Mouse (Mus musculus) liver, embryonic 12.5 days (tissue): Measurements from ENCODE around the gene Pcolce. TPM values are rescaled to one million over a fixed set of nuclear protein-coding genes. Genes with fewer than 3 reads are reported as not detected.

ENCODE experiments used
- ATAC-seq: fragments of 200-750 bp; cut with Nextera tagmentation; 2 replicates; pipeline ENCODE4 v1.8.0; 2017; ENCODE audit warnings: moderate number of reproducible peaks, mild to moderate bottlenecking, moderate library complexity
- H3K27ac ChIP-seq: fragments of 300-500 bp; sonication (generic); 2 replicates; pipeline ENCODE4 v1.5.1; 2016; ENCODE audit warnings: mild to moderate bottlenecking
- H3K27me3 ChIP-seq: fragments of 300-500 bp; sonication (generic); replicated peaks from 2 replicates; pipeline ENCODE4 v1.6.1; 2016; ENCODE audit warnings: mild to moderate bottlenecking, moderate library complexity
- H3K36me3 ChIP-seq: fragments of 300-500 bp; sonication (generic); 2 replicates; pipeline ENCODE4 v1.6.1; 2016; ENCODE audit warnings: mild to moderate bottlenecking, moderate library complexity
- H3K4me1 ChIP-seq: fragments of 300-500 bp; sonication (generic); 2 replicates; pipeline ENCODE4 v1.6.1; 2016
- H3K4me2 ChIP-seq: fragments of 300-500 bp; sonication (generic); 2 replicates; pipeline ENCODE4 v1.6.1; 2016; ENCODE audit warnings: mild to moderate bottlenecking, moderate library complexity
- H3K4me3 ChIP-seq: fragments of 300-500 bp; sonication (generic); 2 replicates; pipeline ENCODE4 v1.5.1; 2016; ENCODE audit warnings: mild to moderate bottlenecking, moderate library complexity
- H3K9ac ChIP-seq: fragments of 300-500 bp; sonication (generic); 2 replicates; pipeline ENCODE4 v1.6.1; 2016; ENCODE audit warnings: mild to moderate bottlenecking, moderate library complexity
- H3K9me3 ChIP-seq: fragments of 300-500 bp; sonication (generic); replicated peaks from 2 replicates; pipeline ENCODE4 v1.6.1; 2016; ENCODE audit warnings: mild to moderate bottlenecking, moderate library complexity
- WGBS: fragments of 180-500 bp; shearing (Covaris S2); methylation state at CpG from one replicate; pipeline ENCODE4 v1.1.7; 2016; ENCODE audit not compliant: insufficient replicate concordance; 5-methylcytosine and 5-hydroxymethylcytosine counted together
- polyA plus RNA-seq: library from polyadenylated mRNA; unstranded; fragments of >200 nt; fragmentation: Nextera tagmentation; extraction: Ambion mirVana; gene quantifications from 2 replicates; pipeline ENCODE4 v1.2.1, GENCODE M21; 2016

Pcolce gene
- polyA plus RNA-seq, 1 experiment from 2014 or later, result 22.1 TPM

- H3K27me3 ChIP-seq, result peaks cover 48% of the 10 kb centered on the region
- H3K4me3 ChIP-seq, result peak overlapping the region; percentile 42
- 5% methylated on average over 44 of the region's 44 CpGs for WGBS
- H3K27ac ChIP-seq, result no peak overlapping the region
- no peaks in the 10 kb centered on the region for H3K9me3 ChIP-seq
- H3K4me2 ChIP-seq, result peak overlapping the region; percentile 67
- peak overlapping the region; percentile 46 for H3K9ac ChIP-seq
- peaks cover 64% of the 10 kb centered on the region for H3K4me1 ChIP-seq
- ATAC-seq, result peak; percentile 20; the same call in 1 of the 2 replicates
- peaks cover 25% of the 10 kb centered on the region for H3K36me3 ChIP-seq
These were observed 31.6 kb upstream of the Pcolce start for GRCm38 (mm10) chr5:137645091-137645651.

GRCm38 (mm10) chr5:137644484-137644883 lies 30.9 kb upstream of the Pcolce start:
- H3K4me2 ChIP-seq, result no peak overlapping the region
- peaks cover 64% of the 10 kb centered on the region for H3K4me1 ChIP-seq
- H3K9me3 ChIP-seq, result no peaks in the 10 kb centered on the region
- H3K36me3 ChIP-seq, result peaks cover 32% of the 10 kb centered on the region
- H3K9ac ChIP-seq, result no peak overlapping the region
- peaks cover 48% of the 10 kb centered on the region for H3K27me3 ChIP-seq
- H3K4me3 ChIP-seq, result no peak overlapping the region
- H3K27ac ChIP-seq, result no peak overlapping the region
- 55% methylated on average over 19 of the region's 19 CpGs for WGBS
- ATAC-seq, result no peak

- H3K4me2 ChIP-seq, result no peak overlapping the region
- H3K9me3 ChIP-seq, result no peaks in the 10 kb centered on the region
- no peak overlapping the region for H3K9ac ChIP-seq
- peaks cover 48% of the 10 kb centered on the region for H3K36me3 ChIP-seq
- H3K4me3 ChIP-seq, result no peak overlapping the region
- 59% methylated on average over 4 of the region's 4 CpGs for whole genome bisulfite sequencing
- no peak for ATAC-seq
- H3K27ac ChIP-seq, result no peak overlapping the region
- H3K27me3 ChIP-seq, result peaks cover 48% of the 10 kb centered on the region
- peaks cover 60% of the 10 kb centered on the region for H3K4me1 ChIP-seq
These were observed 29.3 kb upstream of the Pcolce start for GRCm38 (mm10) chr5:137642886-137643285.

GRCm38 (mm10) chr5:137641054-137641453 lies 27.5 kb upstream of the Pcolce start, which contains the start of gene Sap25:
Gene Sap25, plus strand, starts transcription at chr5:137641334.
- ATAC-seq, result 0 out of 2 replicates have a peak, but pooled peaks have one; percentile 12
- WGBS, result 79% methylated on average over 19 of the region's 19 CpGs
- H3K27me3 ChIP-seq, result peaks cover 32% of the 10 kb centered on the region
- H3K27ac ChIP-seq, result no peak within 1 kb of the TSS
- peaks cover 66% of the 10 kb centered on the region for H3K36me3 ChIP-seq
- no peak within 1 kb of the TSS for H3K4me3 ChIP-seq
- no peak within 1 kb of the TSS for H3K9ac ChIP-seq
- no peak within 1 kb of the TSS for H3K4me2 ChIP-seq
- peaks cover 48% of the 10 kb centered on the region for H3K4me1 ChIP-seq
- no peaks in the 10 kb centered on the region for H3K9me3 ChIP-seq

- ATAC-seq, result no peak
- H3K9me3 ChIP-seq, result no peaks in the 10 kb centered on the region
- 80% methylated on average over 7 of the region's 7 CpGs for WGBS
- H3K9ac ChIP-seq, result no peak overlapping the region
- H3K27ac ChIP-seq, result no peak overlapping the region
- H3K27me3 ChIP-seq, result peaks cover 16% of the 10 kb centered on the region
- H3K36me3 ChIP-seq, result peaks cover 82% of the 10 kb centered on the region
- H3K4me2 ChIP-seq, result no peak overlapping the region
- H3K4me3 ChIP-seq, result no peak overlapping the region
- peaks cover 34% of the 10 kb centered on the region for H3K4me1 ChIP-seq
These were observed 25.9 kb upstream of the Pcolce start for GRCm38 (mm10) chr5:137639472-137639871.

GRCm38 (mm10) chr5:137633397-137634084 lies 20.0 kb upstream of the Pcolce start:
- Histone ChIP-seq H3K4me2 (no peak overlapping the region), H3K27me3 (no peaks in the 10 kb centered on the region), H3K36me3 (peaks cover 70% of the 10 kb centered on the region), H3K9ac (no peak overlapping the region), H3K4me1 (peaks cover 41% of the 10 kb centered on the region), H3K4me3 (no peak overlapping the region), H3K27ac (no peak overlapping the region), H3K9me3 (no peaks in the 10 kb centered on the region)
- WGBS, result 82% methylated on average over 12 of the region's 12 CpGs
- no peak for ATAC-seq

- H3K36me3 ChIP-seq, result peaks cover 50% of the 10 kb centered on the region
- peak overlapping the region; percentile 84 for H3K4me3 ChIP-seq
- peak overlapping the region; percentile 85 for H3K9ac ChIP-seq
- peak overlapping the region; percentile 96 for H3K27ac ChIP-seq
- peak overlapping the region; percentile 93 for H3K4me2 ChIP-seq
- 0 out of 2 replicates have a peak, but pooled peaks cover 5% of the 10 kb centered on the region for H3K27me3 ChIP-seq
- WGBS, result 11% methylated on average over 4 of the region's 4 CpGs
- no peaks in the 10 kb centered on the region for H3K9me3 ChIP-seq
- H3K4me1 ChIP-seq, result peaks cover 49% of the 10 kb centered on the region
- no peak for ATAC-seq
These were observed 18.0 kb upstream of the Pcolce start for GRCm38 (mm10) chr5:137631591-137631990.

- peaks cover 46% of the 10 kb centered on the region for H3K36me3 ChIP-seq
- H3K9me3 ChIP-seq, result no peaks in the 10 kb centered on the region
- 13% methylated on average over 9 of the region's 9 CpGs for WGBS
- 0 out of 2 replicates have a peak, but pooled peaks cover 5% of the 10 kb centered on the region for H3K27me3 ChIP-seq
- peak overlapping the region; percentile 93 for H3K4me2 ChIP-seq
- H3K9ac ChIP-seq, result peak overlapping the region; percentile 85
- peak overlapping the region; percentile 96 for H3K27ac ChIP-seq
- peaks cover 49% of the 10 kb centered on the region for H3K4me1 ChIP-seq
- H3K4me3 ChIP-seq, result peak overlapping the region; percentile 84
- no peak for ATAC-seq
These were observed 17.6 kb upstream of the Pcolce start for GRCm38 (mm10) chr5:137631171-137631570.

- H3K36me3 ChIP-seq, result peaks cover 40% of the 10 kb centered on the region
- H3K9ac ChIP-seq, result peak overlapping the region; percentile 85
- H3K9me3 ChIP-seq, result no peaks in the 10 kb centered on the region
- peak overlapping the region; percentile 93 for H3K4me2 ChIP-seq
- H3K4me3 ChIP-seq, result peak overlapping the region; percentile 84
- H3K27ac ChIP-seq, result peak overlapping the region; percentile 96
- peaks cover 49% of the 10 kb centered on the region for H3K4me1 ChIP-seq
- WGBS, result 22% methylated on average over 3 of the region's 3 CpGs
- H3K27me3 ChIP-seq, result 0 out of 2 replicates have a peak, but pooled peaks cover 5% of the 10 kb centered on the region
- no peak for ATAC-seq
These were observed 17.0 kb upstream of the Pcolce start for GRCm38 (mm10) chr5:137630602-137631001.

- Histone ChIP-seq H3K27ac (peak overlapping the region; percentile 96), H3K4me1 (peaks cover 50% of the 10 kb centered on the region)
- no peak for ATAC-seq
These were observed 16.4 kb upstream of the Pcolce start for GRCm38 (mm10) chr5:137629906-137630545.

GRCm38 (mm10) chr5:137629306-137629721 lies 15.7 kb upstream of the Pcolce start:
- Histone ChIP-seq H3K9ac (peak overlapping the region; percentile 85), H3K4me2 (peak overlapping the region; percentile 93), H3K27ac (peak overlapping the region; percentile 96), H3K36me3 (peaks cover 27% of the 10 kb centered on the region), H3K4me3 (peak overlapping the region; percentile 84), H3K27me3 (0 out of 2 replicates have a peak, but pooled peaks cover 8% of the 10 kb centered on the region), H3K9me3 (no peaks in the 10 kb centered on the region), H3K4me1 (peaks cover 55% of the 10 kb centered on the region)
- ATAC-seq, result peak; percentile 38
- WGBS, result under 1% methylated on average over 23 of the region's 23 CpGs

More at GRCm38 (mm10) chr5:137629906-137630545, 16.4 kb upstream of the Pcolce start:
- 0 out of 2 replicates have a peak, but pooled peaks cover 5% of the 10 kb centered on the region for H3K27me3 ChIP-seq
- H3K4me2 ChIP-seq, result peak overlapping the region; percentile 93
- H3K4me3 ChIP-seq, result peak overlapping the region; percentile 84
- peaks cover 35% of the 10 kb centered on the region for H3K36me3 ChIP-seq
- WGBS, result 7% methylated on average over 6 of the region's 6 CpGs
- H3K9ac ChIP-seq, result peak overlapping the region; percentile 85
- no peaks in the 10 kb centered on the region for H3K9me3 ChIP-seq
